Mouse (Mus musculus) T-helper 17 cell (primary cell): Measurements from ENCODE around the gene Mtf1.

Experiments
- in situ Hi-C, 2 experiments: fragments of 300-600 bp; cut with MboI, MseI; formaldehyde crosslinking; loops; 1 replicate in 1 of 2; 2 replicates in 1 of 2; pipeline ENCODE4 v1.15.1; 2025; ENCODE audit warnings: high pct_unique_total_duplicates in 2 of 2

Gene Mtf1

GRCm38 (mm10) chr4:124801552-124802308 lies at the start of gene Mtf1:
Gene Mtf1 (plus strand): TSS chr4:124802104.
- in situ Hi-C loops, result no loop called here

- in situ Hi-C loops, result loop anchor here in 1 of 2 experiments (25.0 kb wide), 1 partner anchor 1340 kb away; no protein-coding TSS in a partner anchor
Measured at GRCm38 (mm10) chr4:124752281-124753199, 49.4 kb upstream of the Mtf1 start.

GRCm38 (mm10) chr4:124755526-124755925 lies 46.4 kb upstream of the Mtf1 start:
- in situ Hi-C loops, result loop anchor here in 1 of 2 experiments (5.0 to 25.0 kb wide), 2 partner anchors 48 to 1343 kb away; no protein-coding TSS in a partner anchor

GRCm38 (mm10) chr4:124759305-124759811 lies 42.5 kb upstream of the Mtf1 start:
- in situ Hi-C loops, result loop anchor here in 1 of 2 experiments (5.0 to 25.0 kb wide), 2 partner anchors 52 to 1347 kb away; no protein-coding TSS in a partner anchor

GRCm38 (mm10) chr4:124761201-124761600 lies 40.7 kb upstream of the Mtf1 start:
- in situ Hi-C loops, result loop anchor here in 1 of 2 experiments (10.0 to 25.0 kb wide), 2 partner anchors 1349 to 1884 kb away; no protein-coding TSS in a partner anchor

- in situ Hi-C loops, result loop anchor here in 1 of 2 experiments (10.0 to 25.0 kb wide), 2 partner anchors 1351 to 1882 kb away; no protein-coding TSS in a partner anchor
Measured at GRCm38 (mm10) chr4:124762858-124763452, 38.9 kb upstream of the Mtf1 start.

GRCm38 (mm10) chr4:124765802-124766565 lies 35.9 kb upstream of the Mtf1 start:
- in situ Hi-C loops, result loop anchor here in 1 of 2 experiments (10.0 to 25.0 kb wide), 2 partner anchors 1354 to 1879 kb away; no protein-coding TSS in a partner anchor

GRCm38 (mm10) chr4:124766566-124766940 lies 35.4 kb upstream of the Mtf1 start:
- in situ Hi-C loops, result loop anchor here in 1 of 2 experiments (10.0 to 25.0 kb wide), 2 partner anchors 1354 to 1878 kb away; no protein-coding TSS in a partner anchor

GRCm38 (mm10) chr4:124768963-124769591 lies 32.8 kb upstream of the Mtf1 start:
- in situ Hi-C loops, result loop anchor here in 1 of 2 experiments (10.0 to 25.0 kb wide), 2 partner anchors 1357 to 1876 kb away; no protein-coding TSS in a partner anchor

- in situ Hi-C loops, result loop anchor here in 1 of 2 experiments (25.0 kb wide), 1 partner anchor 1358 kb away; no protein-coding TSS in a partner anchor
Measured at GRCm38 (mm10) chr4:124770624-124771023, 31.3 kb upstream of the Mtf1 start.

- in situ Hi-C loops, result loop anchor here in 1 of 2 experiments (25.0 kb wide), 1 partner anchor 1360 kb away; no protein-coding TSS in a partner anchor
Measured at GRCm38 (mm10) chr4:124772125-124772524, 29.8 kb upstream of the Mtf1 start.

- in situ Hi-C loops, result loop anchor here in 1 of 2 experiments (25.0 kb wide), 1 partner anchor 1361 kb away; no protein-coding TSS in a partner anchor
Measured at GRCm38 (mm10) chr4:124773449-124773848, 28.5 kb upstream of the Mtf1 start.

- in situ Hi-C loops, result loop anchor here in 1 of 2 experiments (25.0 kb wide), 1 partner anchor 1362 kb away; no protein-coding TSS in a partner anchor
Measured at GRCm38 (mm10) chr4:124773995-124774394, 27.9 kb upstream of the Mtf1 start.

- in situ Hi-C loops, result loop anchor here in 1 of 2 experiments (25.0 kb wide), 1 partner anchor 1362 kb away; no protein-coding TSS in a partner anchor
Measured at GRCm38 (mm10) chr4:124774429-124774828, 27.5 kb upstream of the Mtf1 start.

GRCm38 (mm10) chr4:124781361-124781760 lies 20.5 kb upstream of the Mtf1 start:
- in situ Hi-C loops, result no loop called here

- in situ Hi-C loops, result no loop called here
Measured at GRCm38 (mm10) chr4:124782395-124782794, 19.5 kb upstream of the Mtf1 start.

- in situ Hi-C loops, result no loop called here
Measured at GRCm38 (mm10) chr4:124783937-124784336, 18.0 kb upstream of the Mtf1 start.

GRCm38 (mm10) chr4:124790013-124790412 lies 11.9 kb upstream of the Mtf1 start:
- in situ Hi-C loops, result no loop called here

- in situ Hi-C loops, result no loop called here
Measured at GRCm38 (mm10) chr4:124792114-124792513, 9.8 kb upstream of the Mtf1 start.
